Mouse (Mus musculus): ENCODE results near the gene Kif19a. TPM values are rescaled to one million over a fixed set of nuclear protein-coding genes. Genes with fewer than 3 reads are reported as not detected.

Gene Kif19a
- polyA plus RNA-seq, 1 experiment, result 1.0 TPM

DNA sequence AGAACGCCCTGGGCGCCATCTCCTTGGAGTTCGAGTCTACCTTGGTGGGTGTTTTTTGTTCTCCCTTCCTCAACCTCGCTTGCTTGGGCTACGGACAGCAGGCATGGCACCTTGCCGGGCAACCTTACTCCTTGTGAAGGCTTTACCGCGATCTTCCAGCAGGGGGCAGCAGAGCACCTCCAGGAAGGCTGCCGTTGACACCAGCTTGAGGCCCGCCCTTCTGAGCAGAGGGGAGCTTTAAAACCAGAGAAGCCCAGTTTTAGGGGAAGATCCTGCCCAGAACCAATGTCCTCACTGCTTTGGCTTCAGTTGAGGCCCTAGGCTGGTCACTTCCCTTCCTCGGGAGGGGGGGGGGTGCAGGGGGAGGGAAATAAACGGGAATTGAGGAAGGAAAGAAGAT is 20.1 kb upstream of the Kif19a start:
- H3K36me3 ChIP-seq (ENCODE audit: control insufficient read depth, insufficient read depth, low read length, poor library complexity, severe bottlenecking), result no peaks in the 10 kb centered on the region
- H3K9me3 ChIP-seq (replicated peaks; ENCODE audit: control insufficient read depth, insufficient read depth, low read length, poor library complexity, severe bottlenecking), result no peaks in the 10 kb centered on the region
- no peak overlapping the region for H3K4me3 ChIP-seq (ENCODE audit: low read depth, low read length)
- H3K4me1 ChIP-seq (ENCODE audit: control insufficient read depth, insufficient read depth, low read length), result no peaks in the 10 kb centered on the region
- H3K9ac ChIP-seq (ENCODE audit: low read depth, poor library complexity, severe bottlenecking), result no peak overlapping the region
- no peaks in the 10 kb centered on the region for H3K27me3 ChIP-seq (ENCODE audit: control insufficient read depth, insufficient read depth, low read length, poor library complexity, severe bottlenecking)
- no peak overlapping the region for H3K27ac ChIP-seq (ENCODE audit: insufficient read depth, low read length)
- TF ChIP-seq POLR2A (IDR thresholded peaks at IDR 0.05; ENCODE audit: insufficient read depth, low read length), result no peak
- peak; percentile 94 for TF ChIP-seq CTCF (IDR thresholded peaks at IDR 0.05; ENCODE audit: low read depth, low read length)
- no peak for TF ChIP-seq EP300 (IDR thresholded peaks at IDR 0.05; ENCODE audit: insufficient read depth, low read depth, low read length)

GRCm38 (mm10) chr11:114747564-114748138 is 17.5 kb upstream of the Kif19a start:
- Histone ChIP-seq H3K36me3 (ENCODE audit: control insufficient read depth, insufficient read depth, low read length, poor library complexity, severe bottlenecking) (no peaks in the 10 kb centered on the region), H3K4me1 (ENCODE audit: control insufficient read depth, insufficient read depth, low read length) (no peaks in the 10 kb centered on the region), H3K4me3 (ENCODE audit: low read depth, low read length) (no peak overlapping the region), H3K27ac (ENCODE audit: insufficient read depth, low read length) (no peak overlapping the region), H3K27me3 (ENCODE audit: control insufficient read depth, insufficient read depth, low read length, poor library complexity, severe bottlenecking) (no peaks in the 10 kb centered on the region), H3K9ac (ENCODE audit: low read depth, poor library complexity, severe bottlenecking) (no peak overlapping the region), H3K9me3 (replicated peaks; ENCODE audit: control insufficient read depth, insufficient read depth, low read length, poor library complexity, severe bottlenecking) (no peaks in the 10 kb centered on the region)
- TF ChIP-seq CTCF (IDR thresholded peaks at IDR 0.05; ENCODE audit: low read depth, low read length), result no peak
- no peak for TF ChIP-seq POLR2A (IDR thresholded peaks at IDR 0.05; ENCODE audit: insufficient read depth, low read length)
- TF ChIP-seq EP300 (IDR thresholded peaks at IDR 0.05; ENCODE audit: insufficient read depth, low read depth, low read length), result no peak

DNA sequence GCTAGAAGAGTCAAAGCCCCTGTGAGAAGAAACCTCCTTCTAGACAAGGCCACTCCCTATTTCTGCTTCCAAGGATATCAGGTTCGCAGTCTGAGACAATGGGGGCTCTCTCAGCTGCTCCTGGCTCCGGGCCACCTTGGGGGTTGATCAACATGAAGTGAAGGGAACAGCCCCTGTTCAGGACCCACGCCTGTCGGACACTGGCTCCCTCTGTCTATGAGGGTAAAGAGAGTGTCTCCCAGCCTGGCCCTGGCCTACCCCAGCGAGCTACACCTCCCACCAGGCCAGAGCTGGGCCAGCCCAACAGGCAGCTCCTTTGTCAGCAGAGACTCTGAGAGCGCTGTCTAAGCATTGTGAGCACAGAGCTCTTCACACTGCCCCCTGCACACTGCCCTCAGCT is 4.7 kb downstream of the Kif19a start:
- Histone ChIP-seq H3K9ac (ENCODE audit: low read depth, poor library complexity, severe bottlenecking) (no peak overlapping the region), H3K27ac (ENCODE audit: insufficient read depth, low read length) (no peak overlapping the region), H3K9me3 (replicated peaks; ENCODE audit: control insufficient read depth, insufficient read depth, low read length, poor library complexity, severe bottlenecking) (no peaks in the 10 kb centered on the region), H3K27me3 (ENCODE audit: control insufficient read depth, insufficient read depth, low read length, poor library complexity, severe bottlenecking) (0 out of 2 replicates have a peak, but pooled peaks cover 2% of the 10 kb centered on the region), H3K4me3 (ENCODE audit: low read depth, low read length) (no peak overlapping the region), H3K36me3 (ENCODE audit: control insufficient read depth, insufficient read depth, low read length, poor library complexity, severe bottlenecking) (no peaks in the 10 kb centered on the region), H3K4me1 (ENCODE audit: control insufficient read depth, insufficient read depth, low read length) (no peaks in the 10 kb centered on the region)
- TF ChIP-seq EP300 (IDR thresholded peaks at IDR 0.05; ENCODE audit: insufficient read depth, low read depth, low read length), result no peak
- no peak for TF ChIP-seq CTCF (IDR thresholded peaks at IDR 0.05; ENCODE audit: low read depth, low read length)
- no peak for TF ChIP-seq POLR2A (IDR thresholded peaks at IDR 0.05; ENCODE audit: insufficient read depth, low read length)

- Histone ChIP-seq H3K4me1 (ENCODE audit: control insufficient read depth, insufficient read depth, low read length) (no peaks in the 10 kb centered on the region), H3K4me3 (ENCODE audit: low read depth, low read length) (no peak overlapping the region), H3K36me3 (ENCODE audit: control insufficient read depth, insufficient read depth, low read length, poor library complexity, severe bottlenecking) (no peaks in the 10 kb centered on the region), H3K27ac (ENCODE audit: insufficient read depth, low read length) (no peak overlapping the region), H3K9me3 (replicated peaks; ENCODE audit: control insufficient read depth, insufficient read depth, low read length, poor library complexity, severe bottlenecking) (no peaks in the 10 kb centered on the region), H3K9ac (ENCODE audit: low read depth, poor library complexity, severe bottlenecking) (no peak overlapping the region), H3K27me3 (ENCODE audit: control insufficient read depth, insufficient read depth, low read length, poor library complexity, severe bottlenecking) (no peaks in the 10 kb centered on the region)
- TF ChIP-seq POLR2A (IDR thresholded peaks at IDR 0.05; ENCODE audit: insufficient read depth, low read length), result no peak
- no peak for TF ChIP-seq CTCF (IDR thresholded peaks at IDR 0.05; ENCODE audit: low read depth, low read length)
- no peak for TF ChIP-seq EP300 (IDR thresholded peaks at IDR 0.05; ENCODE audit: insufficient read depth, low read depth, low read length)
These were observed 6.7 kb downstream of the Kif19a start for GRCm38 (mm10) chr11:114771896-114772295.

DNA sequence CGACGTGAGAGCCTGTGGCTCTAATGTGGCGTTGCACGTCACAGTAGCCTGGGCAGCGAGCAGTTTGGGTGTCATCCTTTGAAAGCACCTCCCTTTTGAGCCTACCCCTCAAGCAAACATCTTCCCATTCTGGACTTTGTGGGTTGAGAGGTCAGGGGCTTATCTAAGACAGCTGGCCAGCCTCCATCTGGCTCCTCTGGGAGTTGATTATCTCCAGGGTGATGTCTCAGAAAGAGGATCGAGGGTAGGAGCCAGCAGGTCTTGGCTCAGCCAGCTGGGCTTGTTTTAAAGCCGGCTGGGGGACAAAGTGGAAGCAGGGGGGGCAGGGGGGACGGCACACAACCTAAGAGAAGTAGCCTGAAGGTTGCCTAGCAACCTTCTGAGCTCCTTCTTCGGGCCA is 14.9 kb downstream of the Kif19a start:
- Histone ChIP-seq H3K9ac (ENCODE audit: low read depth, poor library complexity, severe bottlenecking) (no peak overlapping the region), H3K4me1 (ENCODE audit: control insufficient read depth, insufficient read depth, low read length) (no peaks in the 10 kb centered on the region), H3K36me3 (ENCODE audit: control insufficient read depth, insufficient read depth, low read length, poor library complexity, severe bottlenecking) (no peaks in the 10 kb centered on the region), H3K27ac (ENCODE audit: insufficient read depth, low read length) (no peak overlapping the region), H3K4me3 (ENCODE audit: low read depth, low read length) (no peak overlapping the region), H3K9me3 (replicated peaks; ENCODE audit: control insufficient read depth, insufficient read depth, low read length, poor library complexity, severe bottlenecking) (no peaks in the 10 kb centered on the region), H3K27me3 (ENCODE audit: control insufficient read depth, insufficient read depth, low read length, poor library complexity, severe bottlenecking) (no peaks in the 10 kb centered on the region)
- no peak for TF ChIP-seq CTCF (IDR thresholded peaks at IDR 0.05; ENCODE audit: low read depth, low read length)
- no peak for TF ChIP-seq POLR2A (IDR thresholded peaks at IDR 0.05; ENCODE audit: insufficient read depth, low read length)
- no peak for TF ChIP-seq EP300 (IDR thresholded peaks at IDR 0.05; ENCODE audit: insufficient read depth, low read depth, low read length)

GRCm38 (mm10) chr11:114785892-114786291 is 20.7 kb downstream of the Kif19a start:
- TF ChIP-seq CTCF (IDR thresholded peaks at IDR 0.05; ENCODE audit: low read depth, low read length), result no peak
- no peak for TF ChIP-seq POLR2A (IDR thresholded peaks at IDR 0.05; ENCODE audit: insufficient read depth, low read length)
- TF ChIP-seq EP300 (IDR thresholded peaks at IDR 0.05; ENCODE audit: insufficient read depth, low read depth, low read length), result no peak
- Histone ChIP-seq H3K4me1 (ENCODE audit: control insufficient read depth, insufficient read depth, low read length) (peaks cover 10% of the 10 kb centered on the region), H3K36me3 (ENCODE audit: control insufficient read depth, insufficient read depth, low read length, poor library complexity, severe bottlenecking) (no peaks in the 10 kb centered on the region), H3K27ac (ENCODE audit: insufficient read depth, low read length) (no peak overlapping the region), H3K9me3 (replicated peaks; ENCODE audit: control insufficient read depth, insufficient read depth, low read length, poor library complexity, severe bottlenecking) (no peaks in the 10 kb centered on the region), H3K9ac (ENCODE audit: low read depth, poor library complexity, severe bottlenecking) (peak overlapping the region; percentile 6; the same call in 1 of the 2 replicates), H3K4me3 (ENCODE audit: low read depth, low read length) (peak overlapping the region; percentile 21), H3K27me3 (ENCODE audit: control insufficient read depth, insufficient read depth, low read length, poor library complexity, severe bottlenecking) (no peaks in the 10 kb centered on the region; the same call in 1 of the 2 replicates)
